Mouse (Mus musculus) embryonic fibroblast, embryonic 13.5 days (primary cell): Measurements from ENCODE around the gene Birc7. TPM values are rescaled to one million over a fixed set of nuclear protein-coding genes. Genes with fewer than 3 reads are reported as not detected.

Experiments
- H3K27ac ChIP-seq: 2 replicates; pipeline ENCODE4 v1.5.1; 2012; ENCODE audit warnings: low read length, control low read depth, inconsistent platforms; ENCODE audit not compliant: insufficient read depth
- H3K4me1 ChIP-seq: 2 replicates; pipeline ENCODE4 v1.6.1; 2011; ENCODE audit warnings: low read length; ENCODE audit not compliant: control insufficient read depth, insufficient read depth
- H3K4me3 ChIP-seq: 2 replicates; pipeline ENCODE4 v1.5.1; 2011; ENCODE audit warnings: mild to moderate bottlenecking, control low read depth, low read length; ENCODE audit not compliant: insufficient read depth
- CTCF ChIP-seq: IDR thresholded peaks from 2 replicates; pipeline ENCODE4 v1.5.1; 2011; ENCODE audit warnings: mild to moderate bottlenecking, control low read depth, low read length, moderate library complexity, borderline replicate concordance; ENCODE audit not compliant: insufficient read depth
- POLR2A ChIP-seq: IDR thresholded peaks from 2 replicates; pipeline ENCODE4 v1.6.1; 2011; ENCODE audit warnings: low read depth, mild to moderate bottlenecking, control low read depth, low read length, moderate library complexity
- polyA plus RNA-seq: library from polyadenylated mRNA; stranded (reverse); fragments of >200 nt; gene quantifications from 2 replicates; pipeline ENCODE4 v1.2.4, GENCODE M21; 2011; ENCODE audit warnings: low read depth; ENCODE audit not compliant: missing spikeins, insufficient read length

The Birc7 gene
- polyA plus RNA-seq, 1 experiment = not detected

DNA sequence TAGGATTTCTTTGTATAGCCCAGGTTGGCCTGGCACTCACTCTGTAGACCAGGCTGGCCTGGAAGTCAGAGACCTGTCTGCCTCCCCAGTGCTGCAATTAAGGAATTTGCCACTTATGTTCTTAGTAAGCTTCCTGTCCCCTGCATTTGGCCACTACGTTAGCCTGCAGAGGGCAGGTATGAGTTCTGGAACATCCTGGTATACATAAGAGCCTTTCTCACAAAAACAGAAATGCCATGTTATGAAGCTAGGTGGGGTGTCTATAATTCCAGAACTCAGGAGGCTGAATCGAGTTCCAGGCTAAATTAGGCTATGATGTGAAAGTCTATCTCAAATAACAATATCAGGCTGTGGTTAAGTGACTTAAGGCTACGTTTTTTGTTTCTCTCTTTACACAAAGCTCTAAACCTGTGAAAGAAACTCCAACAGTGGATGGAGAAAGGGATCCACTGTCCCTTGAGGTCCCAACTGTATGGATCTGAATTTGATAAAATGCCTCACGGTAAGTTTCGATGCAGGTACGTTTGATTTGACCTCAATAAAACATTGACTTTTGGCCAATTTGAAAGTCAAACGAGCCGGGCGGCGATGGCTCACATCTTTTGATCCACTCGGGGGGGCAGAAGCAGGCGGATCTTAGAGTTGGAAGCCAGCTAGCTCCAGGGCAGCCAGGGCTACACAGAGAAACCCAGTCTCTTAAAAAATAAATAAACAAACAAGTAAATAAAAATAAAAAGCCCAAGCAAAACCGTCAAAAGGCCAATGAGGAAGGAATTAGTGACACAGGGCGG lies 37.5 kb downstream of the Birc7 start:
- H3K27ac ChIP-seq = peak overlapping the region; percentile 87
- no peak for TF ChIP-seq CTCF
- TF ChIP-seq POLR2A = no peak
- H3K4me1 ChIP-seq = peaks cover 11% of the 10 kb centered on the region
- H3K4me3 ChIP-seq = peak overlapping the region; percentile 100

DNA sequence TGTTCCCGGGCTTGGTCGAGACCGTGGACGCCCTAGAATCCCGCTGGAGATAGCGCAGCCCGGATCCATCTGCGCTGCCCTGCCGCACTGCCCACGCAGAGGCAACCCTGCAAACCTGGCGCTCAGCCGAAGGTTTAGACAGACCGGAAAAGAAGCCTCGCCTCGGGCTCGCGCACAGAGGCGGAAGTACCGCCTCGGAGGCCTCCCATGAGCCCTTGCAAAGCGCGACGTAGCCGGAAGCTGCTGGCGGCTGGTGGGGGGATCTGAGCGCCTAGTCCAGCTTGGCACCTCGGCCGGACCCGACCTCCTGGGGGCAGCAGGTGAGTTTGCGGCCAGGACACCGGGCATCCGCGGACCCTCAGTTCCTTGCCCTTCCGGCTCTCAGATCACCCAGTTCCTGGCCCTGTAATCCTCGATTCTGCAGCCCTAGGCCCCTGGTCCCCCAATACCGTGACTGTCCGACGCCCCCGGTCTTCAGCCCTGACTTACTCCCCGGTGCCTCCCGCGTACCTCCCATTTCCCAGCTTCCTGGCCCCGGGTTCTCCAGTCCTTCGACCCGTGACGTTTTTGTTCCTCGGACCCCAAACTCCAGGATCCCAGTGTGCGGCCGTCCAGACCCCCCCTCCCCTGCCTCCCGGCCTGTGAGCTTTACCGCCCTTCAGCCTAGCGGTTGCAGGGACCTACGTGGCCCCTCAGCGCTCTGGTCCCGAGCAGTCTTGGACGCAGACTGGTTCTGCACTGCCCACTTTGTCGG lies 38.4 kb downstream of the Birc7 start, which contains the start of gene Arfgap1:
Gene Arfgap1, plus strand, starts transcription at position 216 of the 754 bp plus-strand sequence.
- peak within 1 kb of the TSS; percentile 100 for H3K4me3 ChIP-seq
- TF ChIP-seq CTCF (no peak), POLR2A (peak; percentile 98)
- peaks cover 11% of the 10 kb centered on the region for H3K4me1 ChIP-seq
- peak within 1 kb of the TSS; percentile 87 for H3K27ac ChIP-seq

DNA sequence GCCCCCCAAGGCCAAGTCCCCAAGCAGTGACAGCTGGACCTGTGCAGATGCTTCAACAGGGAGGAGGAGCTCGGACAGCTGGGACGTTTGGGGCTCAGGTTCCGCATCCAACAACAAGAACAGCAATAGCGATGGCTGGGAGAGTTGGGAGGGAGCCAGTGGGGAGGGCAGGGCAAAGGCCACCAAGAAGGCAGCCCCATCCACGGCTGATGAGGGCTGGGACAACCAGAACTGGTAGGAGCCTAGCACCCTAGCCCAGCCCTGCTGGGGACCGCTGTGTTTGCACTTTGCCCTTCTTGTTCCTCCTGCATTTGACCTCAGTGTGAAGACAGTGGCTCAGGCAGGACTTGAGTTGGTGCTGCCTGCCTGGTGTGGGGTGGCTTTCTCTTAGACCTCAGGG lies 52.3 kb downstream of the Birc7 start:
- TF ChIP-seq CTCF (no peak), POLR2A (no peak)
- no peak overlapping the region for H3K4me3 ChIP-seq

More for the DNA sequence above, 52.3 kb downstream of the Birc7 start:
- H3K27ac ChIP-seq = no peak overlapping the region
- no peaks in the 10 kb centered on the region for H3K4me1 ChIP-seq

Other genes starting within 250 kb of the Birc7 start
- 29.3 and 31.3 TPM in 2 replicates for gene Dido1, start 219.0 kb upstream of the Birc7 start, polyA plus RNA-seq
- gene Gid8, start 218.9 kb upstream of the Birc7 start, polyA plus RNA-seq = 58.0 and 71.8 TPM in 2 replicates
- 1.5 and 2.9 TPM in 2 replicates for gene Slc17a9, start 203.8 kb upstream of the Birc7 start, polyA plus RNA-seq
- not detected in 2 replicates for gene Bhlhe23, start 152.1 kb upstream of the Birc7 start, polyA plus RNA-seq
- 71.0 and 85.1 TPM in 2 replicates for gene Ythdf1, start 8.1 kb upstream of the Birc7 start, polyA plus RNA-seq
- gene Nkain4, start 25.7 kb downstream of the Birc7 start, polyA plus RNA-seq = 1.5 and 3.1 TPM in 2 replicates
- 88.3 and 96.5 TPM in 2 replicates for gene Arfgap1, start 38.2 kb downstream of the Birc7 start, polyA plus RNA-seq
- 0.23 and 0.40 TPM in 2 replicates for gene Col20a1, start 57.5 kb downstream of the Birc7 start, polyA plus RNA-seq
- not detected in 2 replicates for gene Chrna4, start 114.5 kb downstream of the Birc7 start, polyA plus RNA-seq
- gene Kcnq2, start 206.3 kb downstream of the Birc7 start, polyA plus RNA-seq = not detected in 2 replicates
- not detected in 2 replicates for gene Eef1a2, start 228.0 kb downstream of the Birc7 start, polyA plus RNA-seq